Mouse (Mus musculus): ENCODE results near the gene Hspbap1. TPM values are rescaled to one million over a fixed set of nuclear protein-coding genes. Genes with fewer than 3 reads are reported as not detected.

Hspbap1 gene
- total RNA-seq (2014; rRNA removed) (5.2 and 5.3 TPM in 2 replicates), polyA plus RNA-seq (2015; fragmentation: Nextera tagmentation; extraction: Ambion mirVana) (4.7 and 5.0 TPM in 2 replicates)

DNA sequence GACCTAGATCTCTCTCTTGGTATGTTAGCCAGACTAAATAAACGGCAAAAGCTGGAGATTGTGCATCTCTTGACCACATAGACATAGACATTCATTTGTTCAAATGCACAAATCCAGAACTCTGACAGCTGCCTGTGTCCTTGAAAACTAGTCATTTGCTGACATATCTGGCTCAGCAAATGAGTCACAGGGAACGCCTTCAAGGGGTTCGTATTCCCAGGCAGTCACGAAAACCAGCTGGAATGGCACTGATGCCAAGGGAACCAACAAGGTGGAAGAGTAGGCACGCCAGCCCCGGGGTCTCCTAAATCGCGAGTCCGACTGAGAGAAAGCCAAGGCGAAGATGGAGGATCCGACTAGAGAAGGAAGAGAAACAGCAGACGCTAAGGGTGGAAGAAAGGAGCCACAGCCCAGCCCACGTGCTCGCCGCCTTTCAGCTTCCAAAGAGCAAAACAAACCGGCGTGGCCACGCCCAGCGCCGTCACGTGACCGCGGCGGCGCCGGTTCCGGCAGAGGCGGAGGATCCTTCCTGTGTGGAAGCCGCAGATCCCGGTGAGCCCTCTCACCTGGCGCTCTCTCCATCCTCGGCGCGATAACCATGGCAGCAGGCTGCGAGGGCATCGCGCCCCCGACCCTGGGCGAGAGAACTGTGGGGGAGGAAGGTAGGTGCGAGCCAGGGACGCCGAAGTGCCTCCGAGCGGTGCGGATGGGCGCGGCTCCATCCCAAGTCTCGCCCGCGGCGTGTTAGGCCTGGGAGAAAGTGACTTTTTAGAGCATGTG lies at the start of gene Hspbap1:
Gene Hspbap1, plus strand, starts transcription at position 498 of the 780 bp plus-strand sequence.
- peak; percentile 10; the same call in 1 of the 2 replicates for TF ChIP-seq CTCF (IDR thresholded peaks at IDR 0.05)
- Histone ChIP-seq H3K4me1 (ENCODE audit: insufficient read depth, low read length) (peaks cover 18% of the 10 kb centered on the region), H3K9me3 (ENCODE audit: low read length) (no peaks in the 10 kb centered on the region), H3K4me3 (ENCODE audit: low read depth, low read length) (peak within 1 kb of the TSS; percentile 69), H3K4me2 (ENCODE audit: low read depth, low read length, poor library complexity, severe bottlenecking) (peak within 1 kb of the TSS; percentile 85), H3K27ac (ENCODE audit: low read depth, low read length) (0 out of 2 replicates have a peak within 1 kb of the TSS, but pooled peaks have one; percentile 2), H3K27me3 (ENCODE audit: insufficient read depth, low read length) (no peaks in the 10 kb centered on the region), H3K36me3 (ENCODE audit: insufficient read depth, low read length) (no peaks in the 10 kb centered on the region), H3K9ac (replicated peaks; ENCODE audit: low read length, poor library complexity, severe bottlenecking) (peak within 1 kb of the TSS; percentile 89)
- peak; percentile 83 for ATAC-seq (ENCODE audit: low FRiP score)
- DNase-seq (ENCODE audit: low spot score), result peak; percentile 88
- under 1% methylated on average over 51 of the region's 51 CpGs for WGBS

DNA sequence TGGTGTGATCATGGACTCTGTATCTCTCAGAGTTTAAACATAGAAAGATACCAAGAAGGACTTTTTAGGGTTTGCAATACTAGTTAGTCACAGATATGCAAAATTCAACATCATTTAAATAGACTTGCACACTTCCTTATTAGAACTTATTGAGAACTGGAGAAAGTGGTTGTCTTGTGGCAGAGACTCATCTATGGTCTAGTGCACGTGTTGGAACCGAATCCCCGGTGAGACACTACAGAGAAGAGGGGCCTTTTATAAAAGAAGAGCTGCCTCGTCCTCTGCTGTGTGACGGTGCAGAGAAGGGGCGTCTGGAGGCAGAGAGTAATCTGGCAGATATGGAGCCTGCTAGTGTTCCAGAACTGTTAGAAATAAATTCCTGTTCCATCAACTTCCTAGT lies 45.6 kb upstream of the Hspbap1 start:
- no peaks in the 10 kb centered on the region for H3K9me3 ChIP-seq (ENCODE audit: low read length)
- no peak for DNase-seq (ENCODE audit: low spot score)
- 66% methylated on average over 6 of the region's 6 CpGs for WGBS
- H3K27me3 ChIP-seq (ENCODE audit: insufficient read depth, low read length), result no peaks in the 10 kb centered on the region
- no peak overlapping the region for H3K9ac ChIP-seq (replicated peaks; ENCODE audit: low read length, poor library complexity, severe bottlenecking)
- H3K4me1 ChIP-seq (ENCODE audit: insufficient read depth, low read length), result no peaks in the 10 kb centered on the region
- no peak overlapping the region for H3K4me2 ChIP-seq (ENCODE audit: low read depth, low read length, poor library complexity, severe bottlenecking)
- no peak overlapping the region for H3K27ac ChIP-seq (ENCODE audit: low read depth, low read length)
- TF ChIP-seq CTCF (IDR thresholded peaks at IDR 0.05), result no peak
- ATAC-seq (ENCODE audit: low FRiP score), result no peak
- H3K36me3 ChIP-seq (ENCODE audit: insufficient read depth, low read length), result 0 out of 2 replicates have a peak, but pooled peaks cover 2% of the 10 kb centered on the region
- no peak overlapping the region for H3K4me3 ChIP-seq (ENCODE audit: low read depth, low read length)

DNA sequence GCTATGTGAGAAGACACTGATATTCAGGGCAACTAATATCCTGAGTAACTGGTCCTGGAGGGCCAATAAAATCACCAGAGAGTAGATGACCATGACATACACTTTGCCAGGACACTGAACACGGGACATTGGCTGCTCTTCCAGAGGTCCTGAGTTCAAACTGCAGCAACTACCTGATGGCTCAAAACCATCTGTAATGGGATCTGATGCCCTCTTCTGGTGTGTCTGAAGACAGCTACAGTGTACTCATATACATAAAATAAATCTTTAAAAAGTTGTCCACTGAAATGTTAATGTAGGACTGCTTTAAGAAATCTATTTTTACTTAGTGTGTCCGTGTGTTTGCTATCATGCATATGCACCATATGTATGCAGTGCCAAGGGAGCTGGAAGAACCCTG lies 43.6 kb upstream of the Hspbap1 start:
- Histone ChIP-seq H3K27me3 (ENCODE audit: insufficient read depth, low read length) (no peaks in the 10 kb centered on the region), H3K4me1 (ENCODE audit: insufficient read depth, low read length) (no peaks in the 10 kb centered on the region), H3K27ac (ENCODE audit: low read depth, low read length) (no peak overlapping the region), H3K9ac (replicated peaks; ENCODE audit: low read length, poor library complexity, severe bottlenecking) (no peak overlapping the region), H3K36me3 (ENCODE audit: insufficient read depth, low read length) (0 out of 2 replicates have a peak, but pooled peaks cover 2% of the 10 kb centered on the region), H3K4me2 (ENCODE audit: low read depth, low read length, poor library complexity, severe bottlenecking) (no peak overlapping the region), H3K4me3 (ENCODE audit: low read depth, low read length) (no peak overlapping the region), H3K9me3 (ENCODE audit: low read length) (no peaks in the 10 kb centered on the region)
- DNase-seq (ENCODE audit: low spot score) (no peak), ATAC-seq (ENCODE audit: low FRiP score) (no peak)
- WGBS, result 87% methylated on average over 2 of the region's 2 CpGs
- TF ChIP-seq CTCF (IDR thresholded peaks at IDR 0.05), result no peak

DNA sequence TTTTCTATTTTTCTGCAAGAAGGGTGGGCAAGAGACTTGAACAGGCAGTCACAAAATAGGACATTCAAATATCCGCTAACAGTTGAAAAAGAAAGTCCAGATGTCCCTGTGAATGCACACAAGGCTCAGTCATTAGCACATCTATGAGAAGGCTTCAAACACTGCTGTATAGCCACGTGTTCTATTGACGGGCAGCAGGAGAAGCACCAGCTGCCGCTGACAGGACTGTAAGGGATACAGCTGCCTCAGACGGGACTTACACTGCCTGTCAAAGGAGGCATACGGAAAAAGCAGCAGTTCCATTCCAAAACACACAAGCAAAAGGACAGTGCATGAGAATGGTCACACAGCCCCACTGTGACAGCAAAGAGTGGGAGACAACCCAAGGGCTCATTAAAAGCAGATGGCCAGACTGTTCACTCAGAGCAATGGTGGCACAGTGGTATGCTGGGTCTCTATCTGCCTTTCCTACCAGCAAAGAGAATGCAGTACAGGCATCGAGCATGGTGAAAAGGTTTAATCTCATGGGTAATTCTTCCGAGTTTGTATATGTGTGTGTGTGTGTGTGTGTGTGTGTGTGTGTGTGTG lies 40.9 kb upstream of the Hspbap1 start:
- Histone ChIP-seq H3K4me1 (ENCODE audit: insufficient read depth, low read length) (no peaks in the 10 kb centered on the region), H3K27ac (ENCODE audit: low read depth, low read length) (no peak overlapping the region), H3K4me3 (ENCODE audit: low read depth, low read length) (no peak overlapping the region), H3K27me3 (ENCODE audit: insufficient read depth, low read length) (no peaks in the 10 kb centered on the region), H3K36me3 (ENCODE audit: insufficient read depth, low read length) (peaks cover 11% of the 10 kb centered on the region), H3K9me3 (ENCODE audit: low read length) (no peaks in the 10 kb centered on the region), H3K4me2 (ENCODE audit: low read depth, low read length, poor library complexity, severe bottlenecking) (no peak overlapping the region), H3K9ac (replicated peaks; ENCODE audit: low read length, poor library complexity, severe bottlenecking) (no peak overlapping the region)
- ATAC-seq (ENCODE audit: low FRiP score) (peak; percentile 65; the same call in 1 of the 2 replicates), DNase-seq (ENCODE audit: low spot score) (peak; percentile 51)
- no peak for TF ChIP-seq CTCF (IDR thresholded peaks at IDR 0.05)
- 23% methylated on average over 8 of the region's 8 CpGs for WGBS

DNA sequence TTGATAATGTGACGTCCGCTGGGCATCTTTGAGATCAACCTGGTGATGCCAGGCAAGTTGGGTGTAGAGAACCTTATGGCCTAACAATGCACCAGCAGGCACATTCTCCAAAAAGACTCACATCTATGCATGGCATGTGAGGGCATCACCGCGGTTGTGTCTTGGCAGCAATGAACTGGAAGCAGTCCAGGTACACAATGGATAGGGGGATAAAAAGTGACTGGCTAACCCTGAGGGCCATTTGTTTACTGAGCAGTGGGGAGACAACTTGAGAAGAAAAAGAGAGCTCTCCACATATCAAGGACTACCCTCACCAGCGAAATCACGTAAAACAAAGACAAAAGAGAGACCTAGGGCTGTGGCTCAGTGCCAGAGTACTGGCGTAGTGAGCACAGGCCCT lies 38.1 kb upstream of the Hspbap1 start:
- H3K36me3 ChIP-seq (ENCODE audit: insufficient read depth, low read length), result peaks cover 11% of the 10 kb centered on the region
- no peak overlapping the region for H3K4me3 ChIP-seq (ENCODE audit: low read depth, low read length)
- WGBS, result 69% methylated on average over 7 of the region's 7 CpGs
- H3K9ac ChIP-seq (replicated peaks; ENCODE audit: low read length, poor library complexity, severe bottlenecking), result no peak overlapping the region
- ATAC-seq (ENCODE audit: low FRiP score) (no peak), DNase-seq (ENCODE audit: low spot score) (no peak)
- no peaks in the 10 kb centered on the region for H3K27me3 ChIP-seq (ENCODE audit: insufficient read depth, low read length)
- no peak overlapping the region for H3K27ac ChIP-seq (ENCODE audit: low read depth, low read length)
- no peaks in the 10 kb centered on the region for H3K9me3 ChIP-seq (ENCODE audit: low read length)
- H3K4me2 ChIP-seq (ENCODE audit: low read depth, low read length, poor library complexity, severe bottlenecking), result no peak overlapping the region
- no peaks in the 10 kb centered on the region for H3K4me1 ChIP-seq (ENCODE audit: insufficient read depth, low read length)
- TF ChIP-seq CTCF (IDR thresholded peaks at IDR 0.05), result no peak

DNA sequence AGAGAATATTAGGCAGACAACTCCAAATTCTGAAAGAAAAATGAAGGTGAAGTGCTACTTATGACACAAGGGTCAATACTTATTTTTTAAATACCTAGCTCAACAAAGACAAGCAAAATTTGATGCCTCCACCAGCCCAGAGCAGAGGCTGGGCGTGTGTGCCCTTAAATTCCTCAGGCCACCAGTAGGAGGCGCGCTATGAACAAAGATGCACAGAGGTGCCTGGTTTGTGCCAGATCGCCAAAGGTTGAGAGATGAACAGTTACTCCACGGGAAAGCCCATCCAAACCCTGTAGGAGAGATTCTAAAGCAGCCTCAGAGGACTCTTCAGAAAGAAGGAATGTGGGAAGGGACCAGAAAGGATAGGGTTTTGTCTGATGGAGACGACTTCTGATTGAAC lies 36.1 kb upstream of the Hspbap1 start:
- 19% methylated on average over 6 of the region's 6 CpGs for WGBS
- H3K27me3 ChIP-seq (ENCODE audit: insufficient read depth, low read length), result no peaks in the 10 kb centered on the region
- peak; percentile 72 for TF ChIP-seq CTCF (IDR thresholded peaks at IDR 0.05)
- no peak overlapping the region for H3K27ac ChIP-seq (ENCODE audit: low read depth, low read length)
- H3K4me1 ChIP-seq (ENCODE audit: insufficient read depth, low read length), result 0 out of 2 replicates have a peak, but pooled peaks cover 3% of the 10 kb centered on the region
- H3K4me2 ChIP-seq (ENCODE audit: low read depth, low read length, poor library complexity, severe bottlenecking), result no peak overlapping the region
- no peaks in the 10 kb centered on the region for H3K9me3 ChIP-seq (ENCODE audit: low read length)
- ATAC-seq (ENCODE audit: low FRiP score) (no peak), DNase-seq (ENCODE audit: low spot score) (peak; percentile 49)
- H3K36me3 ChIP-seq (ENCODE audit: insufficient read depth, low read length), result peaks cover 9% of the 10 kb centered on the region
- no peak overlapping the region for H3K9ac ChIP-seq (replicated peaks; ENCODE audit: low read length, poor library complexity, severe bottlenecking)
- no peak overlapping the region for H3K4me3 ChIP-seq (ENCODE audit: low read depth, low read length)
